Mouse (Mus musculus) embryo, embryonic 11.5 days (tissue): ENCODE measurements around the gene Nsun2.

ENCODE experiments used
- DNase-seq: peaks from one replicate; pipeline ENCODE4 v3.0.0-alpha.2; 2012; ENCODE audit warnings: low read depth, low spot score

The Nsun2 gene

DNA sequence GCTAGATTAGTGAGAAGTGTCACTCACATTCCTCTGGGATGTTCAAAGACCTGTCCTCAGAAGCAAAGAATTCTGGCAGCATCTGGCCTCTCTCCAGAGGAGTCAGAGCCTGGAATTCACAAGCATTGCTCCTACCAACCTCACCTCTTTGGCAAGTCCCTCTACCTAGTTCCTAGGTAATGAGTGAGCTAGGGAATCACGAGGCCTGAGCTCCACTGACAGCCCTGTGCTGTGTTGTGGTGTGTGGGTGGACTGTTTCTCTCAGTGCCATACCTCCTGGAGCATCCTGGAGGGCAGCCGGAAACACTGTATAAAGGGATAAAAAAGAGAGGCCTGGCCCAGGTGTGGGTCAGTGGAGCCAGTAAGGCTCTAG is 9.4 kb upstream of the Nsun2 start:
- DNase-seq: no peak

DNA sequence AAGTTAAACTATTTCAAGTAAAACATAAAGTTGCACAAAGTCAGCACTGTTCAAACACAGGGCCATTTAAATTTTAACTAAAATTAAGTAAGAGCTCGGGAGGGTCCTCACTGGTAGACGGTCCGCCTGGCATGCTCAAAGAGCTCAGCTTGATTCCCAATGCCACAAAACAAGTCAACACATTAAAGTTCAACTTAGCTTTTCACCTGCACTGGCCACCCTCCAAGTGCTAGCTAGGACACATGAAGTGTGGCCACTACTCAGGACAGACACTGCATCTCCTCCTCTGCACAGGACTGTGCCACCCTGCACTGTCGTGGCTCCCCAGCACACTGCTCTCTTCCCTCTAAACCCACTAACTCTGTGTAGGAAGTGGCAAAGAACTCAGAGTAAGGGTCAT is 7.7 kb upstream of the Nsun2 start:
- DNase-seq: no peak

DNA sequence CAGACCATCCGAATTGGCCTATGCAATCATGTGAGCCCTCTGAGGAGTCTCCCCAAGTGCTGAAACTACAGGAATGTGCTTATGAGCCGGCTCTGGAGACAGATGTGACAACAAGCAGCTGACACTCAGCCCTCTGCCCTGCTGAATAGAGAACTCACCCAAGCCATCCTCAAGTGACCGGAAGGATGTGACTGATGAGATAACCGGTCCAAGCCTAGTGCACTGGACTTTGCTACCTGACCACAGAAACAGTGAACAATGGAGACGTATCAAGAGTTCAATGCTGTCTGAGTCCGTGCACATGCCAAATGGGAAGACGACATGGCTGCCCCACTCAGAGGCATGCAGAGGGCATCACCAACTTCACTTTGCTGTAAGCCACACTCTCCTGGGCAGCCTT is 5.0 kb upstream of the Nsun2 start:
- no peak for DNase-seq

DNA sequence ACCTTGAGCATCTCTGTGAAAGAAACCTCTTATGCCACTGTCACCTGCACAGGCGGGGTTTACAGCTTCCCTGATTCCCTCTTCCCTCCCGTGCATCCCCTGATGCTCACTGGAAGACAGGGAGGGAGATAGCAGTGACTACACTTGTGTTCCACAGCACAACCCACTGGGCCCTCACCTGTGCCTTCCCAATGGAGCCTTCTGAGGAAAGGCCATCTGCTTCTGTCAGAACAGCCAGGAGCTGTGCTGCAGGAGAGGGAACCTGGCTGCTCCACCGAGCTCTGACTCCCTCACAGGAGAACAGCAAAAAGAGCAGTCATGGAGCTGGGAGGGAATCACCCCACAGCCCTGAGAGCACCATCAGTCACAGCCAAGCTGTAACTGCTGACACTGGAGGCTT is 3.4 kb upstream of the Nsun2 start:
- no peak for DNase-seq

DNA sequence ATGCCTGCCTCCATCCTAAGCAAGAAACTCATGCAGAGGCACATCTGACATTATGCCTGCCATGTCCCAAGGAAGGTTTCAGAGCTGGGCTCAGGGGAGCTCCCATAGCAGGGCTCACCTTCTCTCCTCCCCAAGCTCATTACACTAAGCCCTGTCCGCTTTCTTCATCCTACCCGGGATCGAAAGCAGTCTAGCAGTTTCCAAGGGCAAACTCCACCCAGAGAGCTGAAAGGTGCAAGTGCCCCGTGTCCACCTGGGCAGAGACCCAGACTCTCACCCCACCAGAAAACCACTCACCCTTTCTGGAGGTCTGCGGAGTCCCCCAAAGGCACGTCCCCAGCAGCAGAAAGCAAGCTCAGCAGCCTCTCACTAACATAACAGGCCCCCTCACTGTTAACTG is 2.6 kb upstream of the Nsun2 start:
- no peak for DNase-seq

DNA sequence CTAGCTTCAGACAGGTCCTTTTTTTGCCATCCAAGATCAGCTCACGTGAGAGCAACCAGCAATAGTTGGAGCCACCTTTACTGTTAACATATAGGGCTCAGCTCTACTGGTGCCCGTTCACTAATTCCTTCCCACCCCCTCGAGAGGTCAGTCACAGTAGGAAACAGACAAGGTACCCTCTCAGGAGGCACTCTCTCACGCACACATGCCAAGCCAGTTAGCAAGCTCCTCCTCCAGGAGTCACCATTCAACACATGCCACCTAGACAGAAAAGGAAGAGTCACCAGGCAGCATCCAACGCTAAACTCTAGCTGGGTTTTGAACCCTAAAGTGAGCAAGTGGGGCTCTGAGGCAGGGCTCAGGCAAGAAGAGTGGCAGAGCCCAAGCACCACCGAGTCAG is 2.1 kb upstream of the Nsun2 start:
- no peak for DNase-seq

DNA sequence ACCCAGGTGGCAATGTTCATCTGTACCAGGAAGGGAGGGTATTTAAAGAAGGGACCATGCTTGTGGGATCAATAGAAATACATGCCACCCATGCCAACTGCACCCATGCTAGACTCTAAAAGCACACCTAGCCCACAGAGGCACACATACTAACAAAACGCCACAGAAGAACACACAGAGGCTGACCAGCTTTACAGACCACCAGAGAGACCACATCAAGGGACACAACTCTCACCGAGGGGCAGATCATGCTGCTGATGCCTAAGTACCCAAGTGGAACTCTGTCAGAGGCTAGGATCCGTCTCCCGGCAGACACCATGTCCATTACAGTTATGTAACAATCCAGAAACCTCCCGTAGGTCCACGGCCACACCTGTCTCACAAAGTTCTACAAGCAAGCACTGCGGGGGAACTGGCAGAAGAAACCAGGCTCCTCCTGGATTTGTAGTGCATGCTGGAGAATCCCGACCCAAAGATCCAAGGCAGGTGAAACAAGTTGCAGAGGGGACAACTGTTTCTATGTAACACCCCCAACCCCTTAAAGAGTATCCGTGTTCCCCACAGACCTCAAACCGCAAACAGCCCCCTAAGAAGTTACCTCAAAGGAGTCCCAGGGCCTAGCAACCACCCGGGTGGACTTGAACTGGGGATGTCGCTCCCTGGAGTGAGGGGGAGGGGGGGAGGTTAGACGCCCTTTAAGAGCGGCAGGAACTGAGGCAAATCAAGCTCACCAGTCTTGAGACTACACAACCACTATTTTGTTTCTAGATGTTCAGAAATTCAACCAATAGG is 1.2 kb upstream of the Nsun2 start:
- no peak for DNase-seq

DNA sequence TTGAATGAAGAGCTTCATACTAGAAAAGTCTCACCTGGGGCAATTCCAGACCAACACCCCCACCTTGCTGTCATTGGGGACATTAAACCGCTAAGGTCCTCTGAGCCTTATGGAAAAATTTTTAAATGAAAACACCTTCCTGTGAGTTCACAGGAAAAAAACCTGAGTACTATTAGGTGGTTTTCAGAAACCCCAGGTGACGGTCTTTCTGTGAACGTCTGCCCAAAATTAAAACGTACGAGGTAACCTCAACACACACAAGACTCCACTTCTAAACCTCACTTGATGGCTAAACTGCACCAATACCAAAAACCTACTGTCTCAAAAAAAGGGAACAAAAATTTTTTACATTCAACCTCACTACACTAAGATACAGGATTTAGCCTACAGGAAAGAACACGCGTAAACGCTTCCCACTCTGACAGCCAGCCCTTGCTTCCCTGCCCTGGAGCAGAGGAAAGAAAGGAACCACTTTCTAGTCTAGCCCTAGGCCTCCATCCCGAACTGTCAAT is 597 bp upstream of the Nsun2 start:
- DNase-seq: no peak

DNA sequence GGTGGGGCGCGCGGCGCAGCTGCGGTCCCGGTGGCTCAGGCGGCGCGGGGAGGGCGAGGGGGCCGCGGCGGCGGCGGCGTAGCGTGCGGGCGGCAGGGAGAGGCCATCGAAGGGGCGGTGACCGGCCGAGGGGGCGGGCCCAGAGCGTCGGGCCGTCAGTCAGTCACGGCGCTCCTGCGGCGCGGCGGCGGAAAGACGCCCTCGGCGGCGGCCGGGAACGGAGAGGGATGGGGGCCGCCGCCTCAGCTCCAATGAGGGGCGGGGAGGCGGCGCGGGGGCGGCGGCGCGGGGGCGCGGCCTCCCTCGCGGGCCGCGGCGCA is 748 bp downstream of the Nsun2 start, which contains the start of gene Tent4a:
Tent4a (minus strand) TSS at position 284 of the 320 bp plus-strand sequence.
- DNase-seq: no peak

DNA sequence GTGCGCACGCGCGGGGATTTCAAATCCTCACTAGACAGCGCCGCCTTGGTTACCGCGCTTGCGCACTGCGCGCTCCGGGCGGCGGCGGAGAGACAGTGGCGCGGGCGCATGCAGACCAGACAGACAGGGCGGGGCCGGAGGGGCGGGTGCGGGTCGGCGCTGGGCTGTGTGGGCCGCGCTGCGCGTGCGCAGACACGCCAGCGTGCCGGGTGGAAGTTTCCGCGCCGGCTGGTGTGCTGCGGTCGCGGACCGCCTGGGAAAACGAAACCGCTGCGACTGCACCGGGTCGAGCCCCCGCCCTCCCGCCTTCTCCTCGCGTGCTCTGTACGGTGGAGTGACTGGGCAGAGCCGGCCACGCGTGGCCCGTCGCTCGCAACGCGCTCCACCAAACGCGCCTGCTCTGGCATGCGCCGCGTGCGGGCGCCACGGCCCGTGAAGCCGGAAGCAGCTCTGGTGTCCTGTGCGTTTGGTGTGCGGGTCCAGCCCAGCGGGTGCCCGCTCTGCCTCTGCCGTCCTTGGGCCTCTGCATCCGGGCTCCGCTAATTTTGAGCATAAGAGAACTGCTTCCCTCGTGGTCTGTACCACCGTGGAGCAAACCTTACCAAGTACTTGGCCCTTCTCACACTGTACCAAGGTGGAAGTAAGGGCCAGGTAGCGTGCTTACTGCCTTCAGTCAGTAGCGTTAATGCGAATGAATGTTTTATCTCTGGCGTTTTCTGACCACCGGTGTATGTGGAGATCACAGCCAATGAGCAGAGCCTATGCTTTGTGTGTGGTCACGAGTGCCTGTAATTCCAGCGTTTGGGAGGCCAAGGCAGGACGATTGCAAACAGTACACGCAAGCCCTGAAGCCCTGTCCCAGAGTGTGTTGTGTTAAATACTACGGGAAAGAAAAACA is 1.4 kb downstream of the Nsun2 start:
- DNase-seq: peak; percentile 98

DNA sequence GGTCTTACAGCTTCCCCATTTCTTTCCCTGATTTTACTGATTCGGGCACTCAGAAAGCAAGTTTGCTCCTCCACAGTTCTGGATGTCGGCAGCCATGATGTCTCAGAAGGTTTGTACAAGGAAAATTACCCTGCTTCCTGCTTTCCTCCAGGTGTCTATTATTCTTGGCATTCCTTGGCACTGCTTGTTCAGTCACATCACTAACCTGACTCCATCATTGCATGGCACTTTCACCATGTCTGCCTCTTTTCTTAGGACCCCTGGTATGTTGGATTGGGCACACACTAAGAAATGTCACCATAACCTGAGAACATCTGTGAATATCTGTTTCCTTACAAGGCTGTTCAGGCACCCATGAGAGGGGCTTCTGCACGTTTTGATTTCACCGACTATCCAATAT is 2.5 kb downstream of the Nsun2 start:
- no peak for DNase-seq

DNA sequence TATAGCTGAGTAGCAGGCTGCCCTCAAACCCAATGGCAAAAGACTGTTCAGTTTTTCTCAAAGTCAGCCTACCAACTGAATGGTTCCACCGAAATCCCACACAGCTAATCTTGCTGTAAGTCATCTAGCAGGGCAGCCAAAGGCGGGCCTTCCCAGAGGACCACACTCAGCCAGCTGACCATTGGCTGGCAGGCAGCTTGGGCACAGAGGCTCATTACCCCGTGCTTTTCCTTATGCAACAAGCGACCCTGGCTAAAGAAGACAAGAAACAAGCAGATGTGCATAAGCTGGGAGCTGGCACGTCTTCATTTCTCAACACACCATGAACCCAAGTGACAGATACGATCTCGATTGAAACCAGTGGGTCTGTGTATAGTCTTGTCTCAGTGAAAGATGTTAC is 3.8 kb downstream of the Nsun2 start:
- no peak for DNase-seq

DNA sequence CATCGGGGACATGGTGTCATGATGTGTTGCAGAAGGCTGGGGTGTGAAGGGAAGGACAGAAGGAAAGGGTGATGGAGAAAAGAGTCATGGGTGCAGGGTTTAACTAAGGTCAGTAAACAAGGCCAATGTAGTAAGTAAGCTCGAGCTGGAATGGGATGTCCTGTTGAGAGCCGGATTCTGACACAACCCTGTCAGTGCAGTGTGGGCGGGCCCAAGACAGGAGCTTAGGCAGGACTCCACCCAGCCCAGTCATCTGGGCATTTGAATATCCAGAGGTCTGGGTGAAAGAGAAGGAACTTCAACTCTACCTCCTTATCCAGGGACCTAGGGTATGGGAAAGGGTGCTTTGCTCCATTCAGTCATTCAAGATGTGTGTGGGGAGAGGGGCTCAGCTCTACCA is 4.8 kb downstream of the Nsun2 start:
- no peak for DNase-seq

DNA sequence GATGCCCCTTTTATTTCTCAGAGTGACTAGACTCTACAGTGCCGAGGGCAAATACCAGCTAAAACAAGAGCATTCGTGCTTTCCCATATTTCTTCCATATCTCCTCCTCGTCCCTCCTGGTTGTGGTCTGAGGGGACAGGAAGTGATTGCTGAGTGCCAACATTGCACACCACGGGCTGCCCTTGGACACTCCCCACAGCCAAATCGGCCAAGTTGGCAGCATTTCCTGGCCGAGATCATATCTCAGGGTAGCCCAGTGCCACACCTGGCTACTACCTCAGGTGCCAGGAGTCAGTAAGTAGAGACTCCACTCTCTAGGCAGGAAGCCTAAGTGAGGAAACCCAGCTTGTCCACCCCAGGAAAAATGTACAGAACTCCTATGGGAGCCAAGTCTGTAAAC is 7.7 kb downstream of the Nsun2 start:
- no peak for DNase-seq

DNA sequence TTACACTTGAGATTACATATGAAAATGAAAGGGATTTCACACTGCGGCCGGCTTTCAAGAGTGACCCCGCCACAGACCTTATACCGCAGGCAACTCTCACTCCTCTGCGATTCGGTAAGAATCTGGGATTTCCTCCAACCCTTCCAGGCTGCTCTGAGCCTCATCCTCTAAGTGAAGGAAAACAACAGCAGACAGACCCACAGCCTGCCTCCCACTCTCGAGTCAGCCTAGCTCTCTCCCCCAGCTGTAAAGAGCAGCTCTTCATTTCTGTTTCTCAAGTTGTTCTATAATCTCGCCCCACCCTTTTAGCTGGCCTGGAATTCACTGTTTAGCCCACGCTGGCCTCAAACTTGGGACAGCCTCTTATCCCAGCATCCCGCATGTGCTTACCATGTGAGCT is 8.2 kb downstream of the Nsun2 start:
- no peak for DNase-seq

DNA sequence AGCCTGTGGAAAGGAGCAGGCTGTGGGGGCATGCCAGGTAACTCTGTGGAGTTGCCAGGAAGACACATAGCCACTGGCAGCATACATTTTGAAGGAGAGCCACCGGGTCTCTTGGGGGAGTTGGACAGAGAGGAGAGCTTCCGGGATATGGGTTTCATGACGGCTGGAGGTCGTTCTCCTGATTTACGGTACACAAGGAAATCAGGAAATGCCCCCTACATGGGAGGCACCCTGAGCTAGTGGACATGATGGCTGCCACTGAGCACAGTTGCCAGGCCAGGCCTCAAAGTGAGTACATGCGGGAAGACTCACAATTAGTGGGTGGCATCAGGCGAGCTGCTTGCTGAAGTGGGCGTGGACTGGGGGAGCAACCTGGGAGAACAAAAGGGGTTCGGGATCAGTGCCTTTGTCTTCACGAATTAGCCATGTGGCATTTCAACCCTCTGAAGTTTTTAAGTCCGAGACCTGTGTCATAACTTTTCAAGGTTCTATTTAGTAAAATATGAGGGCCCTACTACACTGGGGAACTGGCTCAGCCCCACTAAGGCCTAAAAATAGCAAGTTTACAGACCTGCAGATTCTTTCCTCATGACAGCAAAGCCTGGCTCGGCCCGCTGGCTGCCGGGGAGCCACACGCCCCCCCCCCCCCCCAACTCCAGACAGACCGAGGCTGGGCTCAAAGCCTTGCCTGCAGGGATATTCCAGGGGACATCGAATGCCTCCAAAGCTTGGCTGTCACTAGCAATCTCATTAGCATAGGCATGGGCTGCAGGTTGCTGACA is 9.2 kb downstream of the Nsun2 start:
- DNase-seq: no peak

DNA sequence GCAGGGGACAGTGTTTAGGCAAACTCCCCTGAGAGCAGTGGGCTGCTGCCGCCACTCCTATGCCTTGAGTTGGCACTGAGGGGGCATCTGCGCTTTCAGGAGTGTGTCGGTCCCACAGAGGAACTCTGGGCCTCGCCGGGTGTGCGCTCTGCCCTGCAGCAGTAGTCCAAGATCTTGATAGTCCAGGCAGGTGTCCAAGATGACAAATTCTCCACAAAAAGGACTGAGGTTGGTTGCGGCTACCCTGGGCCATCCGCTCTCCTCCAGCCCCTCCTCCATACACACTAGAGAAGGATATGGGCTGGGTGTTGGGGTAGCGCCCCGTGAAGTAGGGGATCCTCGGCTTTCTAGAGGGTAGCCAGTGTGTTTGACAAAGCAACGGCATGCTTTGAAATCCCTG is 10.0 kb downstream of the Nsun2 start:
- DNase-seq: no peak

DNA sequence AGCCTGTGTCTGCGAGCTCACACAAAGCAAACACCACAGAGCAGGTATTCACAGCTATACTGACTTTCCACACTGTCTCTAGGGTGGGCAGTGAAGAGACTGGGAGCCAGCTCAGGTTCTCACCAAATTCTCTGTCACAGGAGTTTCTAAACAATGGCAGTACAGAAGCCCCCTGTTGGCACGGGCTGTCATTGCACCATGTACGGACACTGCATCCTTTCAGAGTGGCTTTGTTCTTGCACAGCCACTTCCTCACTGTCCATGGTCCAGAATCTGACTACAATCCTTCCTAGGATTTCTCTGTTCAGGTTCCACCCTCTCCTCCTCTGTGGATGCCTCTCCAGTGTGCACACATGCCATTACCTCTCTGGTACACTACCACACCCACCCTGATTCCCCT is 11.5 kb downstream of the Nsun2 start:
- DNase-seq: peak; percentile 48

DNA sequence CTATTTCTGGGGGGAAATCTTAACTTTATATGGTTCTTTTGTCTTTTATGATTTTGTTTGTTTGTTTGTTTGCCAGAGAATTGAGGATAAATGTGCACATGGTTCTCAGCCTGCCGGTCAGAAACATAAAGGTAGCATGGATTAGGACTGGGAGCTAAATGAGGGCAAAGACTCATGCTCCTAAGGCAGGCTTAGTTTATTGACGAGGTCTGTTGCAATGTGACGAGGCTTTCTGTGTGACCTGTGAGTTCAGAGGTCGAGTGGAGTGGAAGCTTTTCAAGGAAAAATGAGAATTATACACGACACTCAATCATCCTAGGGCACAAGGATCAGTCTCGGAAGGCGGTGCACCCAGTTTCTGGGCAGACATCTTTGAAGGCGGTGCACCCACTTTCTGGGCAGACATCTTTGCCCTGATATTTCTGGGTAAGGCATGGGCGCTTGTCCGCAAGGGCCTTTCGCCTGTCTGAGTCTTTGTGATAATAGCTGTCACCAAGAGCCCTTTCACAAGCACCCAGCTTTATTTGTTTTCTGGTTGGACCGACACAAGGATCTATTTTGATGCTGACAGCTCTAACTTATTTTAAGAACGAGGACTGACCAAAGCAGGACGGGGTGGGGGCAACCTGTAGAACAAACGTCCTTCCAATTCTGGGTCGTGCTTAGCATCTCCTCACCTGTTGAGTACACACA is 14.1 kb downstream of the Nsun2 start:
- no peak for DNase-seq

DNA sequence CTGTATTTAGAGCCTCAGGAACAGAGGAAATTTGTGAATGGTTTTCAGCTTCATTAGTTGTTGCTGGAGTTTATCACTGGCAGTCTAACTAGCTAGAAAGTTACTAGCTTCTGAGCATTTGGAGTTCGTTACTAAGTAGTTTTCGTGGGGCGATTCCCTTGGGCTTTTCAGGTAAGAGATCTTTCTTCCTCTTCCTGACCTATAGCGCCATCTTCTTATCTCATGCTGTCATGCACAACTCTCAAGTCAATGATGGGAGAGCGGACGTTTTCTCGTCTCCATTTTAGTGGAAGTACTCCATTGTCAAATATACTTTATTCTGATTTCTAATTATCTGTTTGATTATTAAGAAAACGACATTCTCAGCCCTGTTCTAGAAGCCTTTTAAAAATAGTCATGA is 16.4 kb downstream of the Nsun2 start:
- DNase-seq: no peak

DNA sequence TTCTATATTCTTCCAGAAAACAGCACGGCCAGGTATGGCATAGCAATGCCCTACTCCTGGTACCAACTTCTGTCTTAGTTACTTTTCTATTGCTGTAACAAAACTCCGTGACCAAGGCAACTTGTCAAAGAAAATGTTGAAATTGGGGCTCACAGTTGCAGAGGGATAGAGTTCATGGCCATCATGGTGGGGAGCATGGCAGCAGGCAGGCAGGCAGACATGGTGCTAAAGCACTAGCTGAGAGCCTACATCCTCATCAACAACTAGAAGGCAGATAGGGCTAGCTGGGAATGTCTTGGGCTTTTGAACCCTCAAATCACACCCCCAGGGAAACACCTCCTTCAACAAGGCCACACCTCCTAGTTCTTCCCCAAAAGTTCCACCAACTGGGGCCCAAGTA is 17.3 kb downstream of the Nsun2 start:
- no peak for DNase-seq

DNA sequence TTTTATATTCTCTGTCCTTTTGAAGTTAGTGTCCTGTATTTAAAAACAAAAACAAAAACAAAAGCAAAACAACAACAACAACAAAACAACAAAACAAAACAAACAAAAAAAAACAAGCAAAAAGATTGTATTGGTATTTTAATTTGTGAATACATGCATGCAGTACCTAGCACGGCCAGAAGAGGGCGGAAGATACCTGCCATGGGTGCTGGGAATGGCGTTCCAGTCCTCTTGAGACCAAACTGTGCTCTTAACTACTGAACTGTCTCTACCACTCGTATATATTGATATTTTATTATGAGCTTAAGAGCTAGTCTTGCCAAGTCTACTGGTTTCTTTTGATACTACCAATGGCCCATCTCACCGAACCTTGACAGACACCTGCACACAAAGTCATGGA is 19.5 kb downstream of the Nsun2 start:
- no peak for DNase-seq
